Mouse (Mus musculus) 416B (cell line): ENCODE measurements at regions not wholly inside any gene's neighbourhood (a gene's known extent, or its start where the extent isn't known, plus 50 kb on each side); places are given as distances from the start of the nearest gene placed in this dataset.
"Not testable (repeated sequence)": the region's sequence is repeated elsewhere in the genome, so short reads cannot be mapped to it uniquely, and the experiment has no call there.

ENCODE experiments used
- DNase-seq: peaks from one replicate; pipeline ENCODE4 v3.0.0; 2011; ENCODE audit warnings: low read depth

DNA sequence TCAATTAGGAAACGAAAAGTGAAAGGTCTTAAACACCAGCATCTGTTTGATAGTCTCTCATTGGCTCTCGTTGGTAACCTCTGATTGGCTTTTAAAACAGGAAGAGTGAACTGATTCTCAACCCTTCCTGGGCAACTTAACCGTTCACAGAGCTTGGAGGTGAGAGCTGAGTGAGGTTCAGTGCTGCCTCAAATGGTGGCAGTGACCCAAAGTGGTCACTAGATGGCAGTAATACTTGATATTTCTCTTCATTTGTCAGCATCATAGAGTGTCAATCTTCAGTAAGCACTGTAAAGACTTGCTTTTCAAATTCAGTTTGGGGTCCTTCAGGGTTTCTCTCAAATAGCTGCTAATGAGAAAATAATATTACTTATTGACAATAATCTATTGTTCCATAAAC lies 321.8 kb upstream of the Gdi2 start:
- peak; percentile 46 for DNase-seq

DNA sequence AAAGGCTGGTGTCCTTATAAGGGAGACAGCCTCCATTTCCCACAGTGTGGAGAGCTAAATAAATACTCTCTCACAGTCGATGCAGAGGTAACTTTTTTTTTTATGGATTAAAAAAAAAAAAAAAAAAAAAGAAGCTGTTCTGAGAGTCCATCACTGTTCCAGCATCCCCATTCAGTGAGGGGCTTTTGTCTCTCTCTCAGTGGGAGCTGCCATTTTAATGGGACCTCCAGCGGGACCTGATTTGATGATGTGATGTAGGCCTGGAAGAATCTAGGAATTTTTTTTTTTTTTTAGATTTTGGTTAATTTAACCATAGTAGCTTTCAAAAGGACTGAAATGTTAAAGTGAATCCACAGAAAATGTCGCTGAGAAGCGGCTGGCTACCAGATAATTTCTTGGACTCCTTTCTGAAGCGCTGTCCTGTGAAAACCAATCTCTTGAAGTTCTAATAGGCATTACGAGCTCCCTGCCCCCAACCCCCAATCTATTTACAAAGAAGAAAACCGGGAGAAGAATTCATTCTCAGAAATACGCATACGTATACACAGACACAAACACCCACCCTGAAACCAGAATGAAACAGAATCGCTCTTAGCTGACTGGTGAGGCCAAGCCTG lies 316.8 kb upstream of the Gdi2 start:
- DNase-seq = not testable (repeated sequence)

DNA sequence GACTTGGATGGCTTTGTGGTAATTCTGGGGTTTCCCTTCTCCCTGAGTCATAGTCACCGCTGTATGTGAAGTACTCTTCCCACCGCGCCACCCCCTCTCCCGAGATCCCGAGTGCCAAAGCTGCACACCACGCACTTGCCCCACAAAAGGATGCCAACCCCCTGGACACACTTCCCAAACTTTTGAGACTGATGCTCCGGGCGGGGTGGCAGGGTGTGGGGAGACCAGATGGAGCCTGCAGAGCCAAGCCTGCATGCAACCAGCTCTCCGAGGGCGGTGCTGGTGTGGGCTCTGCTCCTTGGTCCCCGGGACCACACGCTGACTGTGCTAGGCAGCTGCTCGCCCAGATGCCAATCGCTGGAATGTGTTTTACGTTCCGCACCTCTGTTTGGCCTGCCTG lies 316.2 kb upstream of the Gdi2 start:
- no peak for DNase-seq

DNA sequence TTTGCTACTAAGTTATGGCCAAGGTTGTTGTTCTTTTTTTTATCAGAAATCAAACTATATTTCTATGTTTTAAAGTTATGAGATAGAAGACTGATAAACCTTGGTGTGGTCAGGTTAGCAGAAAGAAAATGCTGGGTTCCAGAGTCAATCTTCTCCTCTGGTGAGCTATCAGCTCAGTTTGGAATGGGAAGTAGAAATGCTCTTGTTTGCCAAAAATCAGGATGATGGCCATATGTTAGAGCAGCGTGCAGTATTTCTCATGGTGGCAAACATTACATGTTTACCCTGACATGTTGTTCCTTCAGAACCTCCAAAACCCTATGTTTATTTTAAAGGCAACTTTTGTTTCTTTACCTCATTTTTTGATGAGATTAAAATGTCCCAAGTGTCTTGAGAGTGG lies 279.5 kb upstream of the Gdi2 start:
- no peak for DNase-seq

DNA sequence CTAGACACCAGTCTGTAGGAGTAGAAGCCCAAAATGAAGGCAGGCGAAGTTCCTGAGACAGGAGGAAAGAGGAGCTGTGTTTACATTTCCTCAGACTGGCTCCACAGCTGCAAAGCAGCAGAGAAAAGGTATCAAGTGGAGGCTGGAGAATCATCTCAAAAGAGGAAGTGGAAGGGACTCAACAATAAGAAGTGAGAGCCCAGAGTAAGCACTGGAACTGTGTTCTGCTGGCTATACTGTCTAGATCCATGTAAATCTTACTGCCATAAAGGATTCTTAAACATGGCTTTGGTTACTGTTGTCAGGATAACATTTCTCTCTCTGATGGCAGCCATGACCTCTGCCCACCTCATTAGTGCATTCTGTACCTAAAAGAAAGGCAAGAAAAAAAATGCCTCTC lies 261.7 kb upstream of the Gdi2 start:
- not testable (repeated sequence) for DNase-seq
